Mouse (Mus musculus): Measurements from ENCODE around the gene Nmnat3.

The Nmnat3 gene

DNA sequence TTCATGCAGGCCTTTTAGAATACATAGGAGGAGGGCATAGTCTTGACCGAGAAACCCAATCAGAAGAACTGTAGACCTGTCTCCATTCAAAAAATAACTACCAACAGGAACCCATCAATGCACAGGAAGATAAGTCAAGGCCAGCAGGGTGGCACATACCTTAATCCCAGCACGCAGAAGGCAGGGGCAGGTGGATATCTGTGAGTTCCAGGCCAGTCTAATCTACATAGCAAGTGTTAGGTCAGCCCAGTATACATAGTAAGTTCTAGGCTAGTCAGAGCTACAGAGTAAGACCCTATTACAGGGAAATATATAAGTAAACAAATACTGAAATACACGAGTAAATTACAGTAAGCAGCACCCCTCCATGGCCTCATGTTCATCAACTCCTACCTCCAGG lies 110.6 kb downstream of the Nmnat3 start:
- ChIA-PET CTCF (no interaction called here), POLR2A (no interaction called here)

DNA sequence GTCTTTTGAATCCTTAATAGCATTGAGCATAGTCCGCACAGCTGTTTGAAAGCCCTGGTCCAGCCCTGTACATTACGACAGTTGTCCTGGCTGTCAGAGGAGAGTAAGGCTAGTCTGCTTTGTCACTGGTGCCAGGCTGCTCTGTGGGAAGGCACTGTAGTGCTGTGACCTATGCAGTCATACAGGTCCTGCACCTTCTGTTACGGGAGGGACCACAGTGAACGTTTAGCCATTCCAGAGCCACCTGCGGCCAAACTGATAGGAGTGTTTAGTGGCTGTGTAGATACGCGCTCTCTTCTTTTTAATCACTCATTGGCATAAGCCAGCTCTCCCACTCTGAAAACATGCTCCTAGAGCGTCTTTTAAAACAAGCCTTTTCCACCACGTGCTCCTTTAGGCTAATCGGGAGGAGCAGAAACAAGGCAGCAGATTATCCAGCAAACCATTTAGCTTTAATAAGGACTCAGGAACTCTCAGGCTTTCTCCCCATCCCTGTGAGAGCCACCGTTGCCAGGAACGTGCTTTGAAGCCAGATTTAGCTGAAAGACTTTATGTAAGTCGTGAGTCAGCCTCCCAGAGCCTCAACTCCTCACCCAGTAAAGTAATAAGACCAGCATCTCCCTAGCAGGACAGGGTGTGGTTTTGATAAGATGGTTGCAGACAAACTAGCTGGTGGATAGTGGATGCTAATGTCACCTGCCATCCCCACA lies 113.1 kb downstream of the Nmnat3 start:
- ChIA-PET CTCF (no interaction called here), POLR2A (no interaction called here)

DNA sequence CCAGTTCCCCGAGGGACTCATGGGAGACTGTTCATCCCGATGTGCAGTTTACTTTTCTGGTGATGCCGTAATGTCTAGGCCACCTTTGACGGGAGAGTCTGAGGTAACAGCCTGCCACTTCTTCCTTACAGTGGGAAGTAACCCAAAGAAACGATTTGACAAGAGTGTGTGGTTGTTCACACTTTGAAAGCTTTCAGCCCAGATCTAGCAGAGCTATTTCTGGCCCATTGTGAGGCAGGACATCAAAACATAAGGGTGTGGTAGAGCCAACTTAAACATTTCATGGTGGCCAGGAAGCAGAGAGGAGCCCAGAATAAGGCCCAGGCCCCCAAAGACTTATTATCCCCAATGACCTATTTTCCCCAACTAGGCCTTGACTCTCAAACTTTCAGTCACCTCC lies 114.4 kb downstream of the Nmnat3 start:
- CTCF ChIA-PET, result interaction anchor here in 1 of 4 experiments (1.6 kb wide), 1 partner anchor 16 kb away, joined by 4 read pairs; no protein-coding TSS in a partner anchor
- POLR2A ChIA-PET, result interaction anchor here in 1 of 4 experiments (1.0 kb wide), 1 partner anchor 12 kb away, joined by 3 read pairs; no protein-coding TSS in a partner anchor

DNA sequence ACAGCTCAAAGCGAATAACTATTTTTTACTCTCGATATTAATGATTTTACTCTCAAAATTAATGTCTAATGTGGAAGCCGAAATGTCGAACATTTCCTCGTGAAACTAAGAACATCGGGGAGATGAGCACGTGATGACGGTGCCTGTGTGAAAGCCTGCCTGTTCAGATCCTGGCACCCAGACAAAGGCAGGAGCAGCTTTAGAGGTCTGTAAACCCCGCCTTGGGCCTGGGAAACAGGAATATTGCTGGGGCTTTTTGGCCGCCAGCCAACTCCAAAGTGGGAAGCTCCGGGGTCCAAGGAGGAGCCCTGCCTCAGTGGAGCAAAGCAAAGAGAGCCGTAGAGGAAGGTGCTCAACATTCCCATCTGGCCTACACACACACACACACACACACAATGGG lies 120.5 kb downstream of the Nmnat3 start:
- CTCF ChIA-PET, result no interaction called here

DNA sequence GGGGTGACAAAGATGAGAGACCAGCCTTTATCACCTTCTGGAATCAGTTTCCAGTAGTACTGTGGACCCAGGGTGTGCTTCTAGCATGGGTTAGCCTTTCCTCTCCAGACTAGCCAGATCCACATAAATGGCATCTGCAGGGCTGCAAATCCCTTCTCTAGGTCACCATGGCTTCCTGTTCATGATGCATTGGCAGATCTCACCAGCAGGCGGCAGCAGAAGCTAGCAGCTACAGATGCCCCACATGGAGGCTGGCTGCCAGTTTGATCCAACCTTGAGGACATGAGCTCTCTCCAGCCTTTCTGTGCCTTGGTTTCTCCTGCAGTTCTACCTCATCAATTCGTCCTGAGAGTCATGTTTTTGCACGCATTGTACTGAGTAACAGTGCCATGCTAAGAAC lies 121.9 kb downstream of the Nmnat3 start:
- ChIA-PET POLR2A (interaction anchor here in 1 of 4 experiments (0.6 kb wide), 1 partner anchor 9 kb away, joined by 7 read pairs; no protein-coding TSS in a partner anchor), CTCF (interaction anchor here (0.5 to 1.1 kb wide), 11 partner anchors 9 to 639 kb away, joined by 3 to 14 read pairs (median 4); no protein-coding TSS in a partner anchor)

More for the DNA sequence above, 120.5 kb downstream of the Nmnat3 start:
- POLR2A ChIA-PET, result no interaction called here

DNA sequence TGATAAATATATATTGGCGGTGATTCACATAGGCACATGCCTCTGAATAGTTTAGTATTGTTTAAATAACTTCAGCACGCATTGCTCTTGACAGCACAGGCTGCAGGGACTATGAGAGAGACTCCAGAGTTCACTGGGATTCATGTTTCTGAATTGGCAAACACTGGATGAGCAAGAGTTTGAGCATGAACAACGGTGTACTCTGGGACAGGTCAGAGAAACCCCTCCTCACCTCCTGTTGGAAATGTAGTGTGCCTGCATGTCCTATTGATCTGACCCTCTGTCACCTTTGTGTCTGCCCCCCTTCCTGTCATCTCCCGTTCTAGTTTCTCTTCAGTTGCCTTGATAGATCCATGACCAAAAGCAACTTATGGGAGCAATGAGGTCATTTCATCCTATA lies 128.2 kb downstream of the Nmnat3 start:
- POLR2A ChIA-PET, result no interaction called here
- CTCF ChIA-PET, result no interaction called here

DNA sequence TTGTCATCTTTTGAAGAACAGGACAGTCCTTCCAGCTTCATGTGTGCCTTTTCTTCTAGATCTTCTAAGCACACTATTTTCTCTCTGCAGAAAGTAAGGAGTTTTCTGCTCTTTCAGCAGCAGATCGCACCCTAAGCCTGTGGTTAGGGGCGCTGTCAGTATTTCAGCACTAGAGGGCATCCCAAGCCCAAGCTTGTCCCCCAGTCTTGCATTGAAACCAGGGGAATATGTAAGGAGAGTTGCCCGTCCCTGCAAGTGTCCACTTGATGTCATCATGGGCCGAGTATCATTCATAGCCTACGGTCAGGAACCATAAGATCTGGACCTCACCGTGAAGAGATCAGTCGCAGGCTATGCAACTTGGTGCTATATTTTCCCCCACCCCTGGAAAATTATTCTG lies 130.7 kb downstream of the Nmnat3 start:
- ChIA-PET CTCF (interaction anchor here (0.6 to 2.0 kb wide), 10 partner anchors 9 to 1209 kb away, joined by 3 to 9 read pairs (median 4); no protein-coding TSS in a partner anchor), POLR2A (interaction anchor here in 1 of 4 experiments (0.6 kb wide), 1 partner anchor 9 kb away, joined by 7 read pairs; no protein-coding TSS in a partner anchor)

DNA sequence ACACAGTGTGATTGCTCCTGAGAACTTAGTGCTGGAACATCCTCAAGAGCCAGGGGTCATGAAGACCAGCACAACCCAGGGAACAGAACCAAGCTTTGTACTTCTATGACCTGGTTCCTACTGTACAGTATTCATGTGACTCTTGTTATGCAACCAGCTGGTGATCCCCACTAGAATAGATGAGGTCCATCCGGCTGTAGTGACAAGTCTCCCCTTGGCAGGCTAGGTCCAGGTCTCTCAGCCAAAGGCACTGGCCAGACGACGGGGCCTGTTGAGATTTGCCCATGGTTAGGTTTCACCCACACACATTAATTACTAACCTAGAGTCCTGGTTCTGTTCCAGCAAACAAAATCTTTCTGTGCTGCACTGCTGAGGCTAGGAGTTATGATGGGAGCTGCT lies 131.1 kb downstream of the Nmnat3 start:
- CTCF ChIA-PET, result interaction anchor here (0.6 to 2.0 kb wide), 8 partner anchors 9 to 121 kb away, joined by 3 to 9 read pairs (median 4); no protein-coding TSS in a partner anchor

DNA sequence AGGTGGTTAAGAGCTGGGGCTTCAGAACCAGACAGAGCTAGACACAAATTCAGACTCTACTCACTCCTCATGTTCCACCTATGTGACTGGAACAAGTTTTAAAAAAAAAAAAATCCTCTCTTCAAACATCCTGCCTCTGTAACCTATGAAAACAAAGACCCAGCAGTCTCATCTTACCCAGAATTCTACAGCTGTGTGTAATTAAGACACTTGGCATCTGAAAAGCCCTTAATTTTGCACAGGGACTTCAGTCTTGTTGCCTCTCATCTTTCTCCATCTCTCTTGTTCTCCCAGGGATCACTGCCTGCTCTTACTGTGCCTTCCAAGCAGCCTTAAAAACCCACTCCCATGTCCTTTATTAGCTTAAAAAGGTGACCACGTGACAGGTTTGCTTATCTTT lies 133.4 kb downstream of the Nmnat3 start:
- POLR2A ChIA-PET, result interaction anchor here in 2 of 4 experiments (1.1 to 1.3 kb wide), 3 partner anchors 12 to 143 kb away, joined by 3 to 4 read pairs (median 3); partner anchors contain the start of gene Copb2 (in 1 of the 2)
- CTCF ChIA-PET, result interaction anchor here (0.6 to 1.9 kb wide), 7 partner anchors 11 to 1888 kb away, joined by 3 to 5 read pairs (median 3); no protein-coding TSS in a partner anchor

More for the DNA sequence above, 131.1 kb downstream of the Nmnat3 start:
- POLR2A ChIA-PET, result interaction anchor here in 1 of 4 experiments (0.6 kb wide), 1 partner anchor 9 kb away, joined by 7 read pairs; no protein-coding TSS in a partner anchor

DNA sequence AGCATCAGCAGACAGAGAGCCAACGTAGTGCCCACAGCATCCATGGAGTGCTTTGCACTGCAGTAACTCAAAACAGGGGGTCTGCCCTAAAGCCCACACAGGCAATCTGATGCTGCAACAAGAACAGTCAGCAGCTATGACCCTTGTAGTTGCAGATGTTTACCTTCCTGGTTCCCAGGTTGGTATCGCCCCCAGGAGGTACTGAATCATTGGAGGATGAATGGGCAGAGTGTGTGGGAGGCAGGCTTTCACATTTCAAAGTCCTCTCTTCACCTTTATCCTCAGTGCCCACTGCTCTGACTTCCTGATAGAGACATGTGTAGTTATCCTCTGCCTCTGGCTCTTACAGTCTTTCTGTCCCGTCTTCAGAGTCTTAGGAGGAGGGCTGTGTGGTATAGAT lies 134.7 kb downstream of the Nmnat3 start:
- ChIA-PET POLR2A (interaction anchor here in 1 of 4 experiments (1.3 kb wide), 1 partner anchor 27 kb away, joined by 3 read pairs; no protein-coding TSS in a partner anchor), CTCF (interaction anchor here in 1 of 4 experiments (1.4 to 1.9 kb wide), 2 partner anchors 13 to 117 kb away, joined by 4 read pairs; no protein-coding TSS in a partner anchor)

DNA sequence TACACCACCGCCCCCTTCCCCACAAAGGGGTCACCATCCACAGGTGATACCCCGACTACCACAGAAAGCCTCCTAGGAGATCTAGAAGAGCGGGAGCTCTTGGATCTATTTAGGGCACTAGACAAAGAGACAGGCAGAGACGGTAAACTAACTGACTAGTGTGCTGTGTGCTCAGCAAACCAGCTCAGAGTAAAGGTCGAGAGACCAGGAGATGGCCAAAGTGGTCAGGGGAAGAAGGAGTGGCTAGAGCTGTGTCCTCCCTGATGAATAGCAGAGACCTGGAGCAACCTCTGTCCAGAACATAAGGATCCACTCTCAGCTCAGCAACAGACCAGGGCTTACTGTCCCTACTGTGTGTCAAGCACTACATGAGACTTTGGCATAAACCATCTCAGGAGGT lies 135.4 kb downstream of the Nmnat3 start, which contains the start of gene Rbp1:
Rbp1 (plus strand) TSS at position 306 of the 400 bp plus-strand sequence.
- CTCF ChIA-PET, result no interaction called here
- POLR2A ChIA-PET, result no interaction called here

DNA sequence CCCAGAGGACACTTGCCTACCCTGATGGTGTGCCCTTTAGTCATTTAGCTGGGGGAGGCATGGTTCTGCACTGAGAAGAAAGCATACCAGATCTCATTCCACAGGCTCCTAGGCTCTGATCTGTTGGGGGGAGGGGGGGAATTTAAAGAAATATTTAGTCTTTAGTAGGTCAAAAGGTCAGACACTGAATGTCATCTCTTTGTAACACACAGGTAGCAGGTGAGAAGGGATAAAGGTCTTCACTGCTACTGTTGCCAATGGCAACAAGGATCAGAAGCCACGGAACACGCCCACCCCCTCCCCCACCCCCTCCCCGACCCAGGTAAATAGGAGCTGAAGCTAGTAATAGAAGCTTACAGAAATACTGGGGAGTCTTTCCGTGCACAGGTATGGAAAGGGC lies 136.5 kb downstream of the Nmnat3 start:
- POLR2A ChIA-PET, result interaction anchor here in 2 of 4 experiments (0.7 to 1.7 kb wide), 5 partner anchors 9 to 115 kb away, joined by 3 to 7 read pairs (median 5); no protein-coding TSS in a partner anchor

DNA sequence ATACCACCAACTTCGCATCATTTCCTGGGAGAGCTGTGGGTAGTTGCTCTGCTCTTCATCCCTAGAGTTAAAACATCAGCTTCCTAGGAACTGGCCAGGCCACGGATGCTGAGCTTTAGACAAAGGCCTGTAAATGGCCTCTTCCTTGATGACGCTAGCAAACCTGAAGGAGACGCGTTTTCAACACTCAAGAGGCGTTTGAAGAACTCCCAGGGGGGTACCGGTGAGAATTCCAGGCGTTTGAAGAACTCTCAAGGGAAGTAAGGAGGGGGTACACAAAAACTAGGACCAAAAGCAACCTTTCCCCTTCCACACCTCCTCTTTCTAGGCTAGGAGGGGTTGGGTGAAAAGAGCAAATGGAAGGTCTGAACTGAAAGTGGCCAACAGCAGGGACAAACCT lies 137.1 kb downstream of the Nmnat3 start:
- ChIA-PET CTCF (interaction anchor here in 1 of 4 experiments (1.0 kb wide), 1 partner anchor 114 kb away, joined by 3 read pairs; no protein-coding TSS in a partner anchor), POLR2A (interaction anchor here in 2 of 4 experiments (1.0 to 1.7 kb wide), 3 partner anchors 9 to 114 kb away, joined by 3 to 7 read pairs (median 5); no protein-coding TSS in a partner anchor)

More for the DNA sequence above, 136.5 kb downstream of the Nmnat3 start:
- CTCF ChIA-PET, result interaction anchor here in 1 of 4 experiments (1.0 kb wide), 1 partner anchor 115 kb away, joined by 3 read pairs; no protein-coding TSS in a partner anchor

DNA sequence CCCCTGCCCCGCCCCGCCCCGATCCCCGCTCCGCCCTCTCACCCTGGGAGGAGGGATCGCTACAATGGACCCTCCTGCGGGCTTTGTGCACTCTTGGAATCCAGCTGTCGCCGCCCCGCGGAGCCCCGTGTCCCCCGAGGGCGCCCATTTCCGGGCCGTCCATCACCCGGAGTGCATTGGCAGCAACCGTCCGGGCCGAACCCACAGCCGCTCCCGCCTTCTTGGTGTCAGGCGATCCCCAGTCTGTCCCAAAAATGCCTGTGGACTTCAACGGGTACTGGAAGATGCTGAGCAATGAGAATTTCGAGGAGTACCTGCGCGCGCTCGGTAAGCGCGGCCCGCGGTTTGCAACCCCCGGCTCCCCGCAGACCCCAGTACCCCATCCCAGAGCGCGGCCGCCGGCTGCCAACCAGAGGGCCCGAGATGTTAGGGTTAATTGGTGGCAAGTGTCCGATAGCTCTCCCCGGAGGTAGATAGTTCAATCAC lies 137.5 kb downstream of the Nmnat3 start:
- ChIA-PET CTCF (interaction anchor here in 2 of 4 experiments (1.0 to 1.6 kb wide), 2 partner anchors 114 kb away, joined by 3 to 4 read pairs; no protein-coding TSS in a partner anchor), POLR2A (interaction anchor here in 3 of 4 experiments (0.7 to 1.7 kb wide), 5 partner anchors 8 to 142 kb away, joined by 3 to 7 read pairs (median 4); no protein-coding TSS in a partner anchor)

DNA sequence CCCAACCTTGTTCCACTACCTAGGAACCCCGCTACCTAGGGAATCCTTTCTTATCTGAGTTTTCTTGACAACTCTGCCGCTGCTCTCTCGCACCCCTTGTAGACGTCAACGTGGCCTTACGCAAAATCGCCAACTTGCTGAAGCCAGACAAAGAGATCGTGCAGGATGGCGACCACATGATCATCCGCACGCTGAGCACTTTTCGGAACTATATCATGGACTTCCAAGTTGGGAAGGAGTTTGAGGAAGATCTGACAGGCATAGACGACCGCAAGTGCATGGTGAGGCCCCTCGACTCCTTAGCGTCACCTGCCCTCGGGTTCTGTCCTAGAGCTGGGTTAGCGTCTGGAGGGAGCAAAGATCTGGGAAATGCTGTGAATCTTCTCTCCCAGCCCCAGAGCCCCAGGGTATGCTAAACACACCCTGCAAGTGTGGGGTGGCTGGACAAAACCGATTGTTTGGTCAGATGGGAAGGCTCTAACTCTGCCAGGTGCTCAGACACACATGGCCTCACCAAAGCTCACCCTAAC lies 138.2 kb downstream of the Nmnat3 start:
- ChIA-PET CTCF (interaction anchor here in 1 of 4 experiments (1.6 kb wide), 1 partner anchor 113 kb away, joined by 4 read pairs; no protein-coding TSS in a partner anchor), POLR2A (interaction anchor here in 3 of 4 experiments (0.7 to 1.5 kb wide), 4 partner anchors 111 to 142 kb away, joined by 3 to 6 read pairs (median 4); partner anchors contain the start of gene Copb2 (in 1 of the 3))

DNA sequence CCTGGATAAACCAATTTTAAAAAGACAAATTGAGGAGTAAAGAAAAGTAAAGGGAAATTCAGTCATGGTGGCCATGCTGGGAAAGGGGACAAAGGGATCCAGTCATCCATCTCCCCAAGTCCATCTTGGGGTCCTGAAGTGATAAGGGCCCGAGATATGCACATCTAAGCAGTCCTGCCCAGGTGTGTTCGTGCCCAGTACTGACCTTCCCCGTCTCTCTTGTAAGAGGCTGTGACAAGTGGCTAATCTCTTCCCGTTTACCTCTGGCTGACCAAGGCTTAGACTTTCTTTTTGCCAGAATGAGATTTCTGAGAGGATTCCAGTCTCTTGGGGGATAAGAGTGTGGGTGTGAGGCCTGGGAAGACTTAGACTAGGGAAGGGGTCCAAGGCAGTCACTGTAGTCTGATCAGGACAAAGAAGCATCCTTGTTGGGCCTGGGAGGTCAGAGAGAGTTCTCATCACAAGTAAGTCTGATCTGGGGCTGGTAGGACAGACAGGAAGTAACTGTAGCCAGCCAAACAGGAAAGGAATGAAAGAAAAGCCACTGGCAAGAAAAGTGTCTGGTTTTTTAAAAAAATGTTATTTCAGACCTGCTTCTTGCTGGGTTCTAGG lies 140.8 kb downstream of the Nmnat3 start:
- ChIA-PET CTCF (no interaction called here), POLR2A (no interaction called here)

DNA sequence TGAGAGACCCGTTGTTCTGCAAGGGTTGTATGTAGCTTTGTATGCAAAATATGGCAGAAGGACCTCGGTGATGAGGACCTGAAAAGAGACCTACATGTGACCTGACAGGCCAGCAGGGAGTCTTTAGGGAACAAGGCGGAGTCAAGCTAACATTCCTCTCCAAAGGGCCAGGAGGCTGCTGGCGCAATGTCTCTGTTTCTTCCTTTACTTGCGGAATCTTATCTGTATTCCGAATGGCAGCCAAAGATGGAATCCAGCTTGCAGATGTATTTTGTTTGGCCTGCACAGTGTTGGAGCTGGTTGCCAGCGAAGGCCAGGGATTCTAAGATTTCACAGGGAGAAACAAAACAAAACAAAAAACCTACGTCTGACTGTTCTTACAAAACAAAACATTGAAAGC lies 141.5 kb downstream of the Nmnat3 start:
- ChIA-PET POLR2A (interaction anchor here in 1 of 4 experiments (0.5 to 0.6 kb wide), 2 partner anchors 133 to 1378 kb away, joined by 3 read pairs; no protein-coding TSS in a partner anchor), CTCF (no interaction called here)

DNA sequence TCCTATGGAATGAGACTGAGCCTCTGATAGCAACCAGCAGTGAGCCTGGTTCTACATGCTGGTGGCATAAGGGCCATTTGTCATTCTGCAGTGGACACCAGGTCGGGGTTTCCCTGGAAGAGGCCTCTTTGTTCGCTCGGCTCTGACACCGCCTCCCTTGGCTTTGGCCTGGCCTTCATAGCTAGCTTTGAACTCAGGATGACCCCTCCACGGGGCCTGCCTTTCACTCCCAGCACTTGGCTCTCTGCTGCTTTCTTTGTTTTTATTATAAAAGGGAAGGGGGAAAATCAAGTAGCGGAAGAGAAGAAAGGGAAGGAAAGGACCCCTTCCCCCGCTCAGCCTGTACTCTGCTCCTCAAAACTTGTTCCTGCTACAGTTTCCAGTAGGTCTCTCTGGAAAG lies 142.6 kb downstream of the Nmnat3 start:
- CTCF ChIA-PET, result no interaction called here
- POLR2A ChIA-PET, result no interaction called here

DNA sequence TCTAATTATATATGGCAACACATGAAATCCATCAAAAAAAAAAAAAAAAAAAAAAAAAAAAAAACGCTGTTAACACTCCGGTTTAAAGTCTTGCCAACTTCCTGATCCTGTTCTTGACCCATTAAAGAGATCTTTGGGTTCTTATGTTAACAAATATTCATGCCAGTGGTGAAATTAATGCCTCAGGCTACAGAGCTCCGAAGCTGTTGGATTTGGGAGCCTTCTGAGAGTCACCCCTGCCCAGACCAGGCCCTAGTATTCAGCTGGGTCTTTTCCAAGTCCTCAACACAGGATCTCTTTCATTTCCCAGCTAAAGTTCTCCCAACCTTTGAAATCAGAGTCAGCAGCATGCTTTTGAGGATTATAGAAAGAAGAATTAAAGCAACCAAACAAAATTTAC lies 143.3 kb downstream of the Nmnat3 start:
- POLR2A ChIA-PET, result no interaction called here
- CTCF ChIA-PET, result interaction anchor here in 1 of 4 experiments (0.7 kb wide), 1 partner anchor 19 kb away, joined by 3 read pairs; no protein-coding TSS in a partner anchor

All from embryonic stem cell, embryonic (primary cell).